Mouse (Mus musculus): ENCODE measurements around the gene Rpl31. TPM values are rescaled to one million over a fixed set of nuclear protein-coding genes. Genes with fewer than 3 reads are reported as not detected.

Gene Rpl31
- polyA plus RNA-seq, 1 experiment from 2014 or later, result 696 TPM

DNA sequence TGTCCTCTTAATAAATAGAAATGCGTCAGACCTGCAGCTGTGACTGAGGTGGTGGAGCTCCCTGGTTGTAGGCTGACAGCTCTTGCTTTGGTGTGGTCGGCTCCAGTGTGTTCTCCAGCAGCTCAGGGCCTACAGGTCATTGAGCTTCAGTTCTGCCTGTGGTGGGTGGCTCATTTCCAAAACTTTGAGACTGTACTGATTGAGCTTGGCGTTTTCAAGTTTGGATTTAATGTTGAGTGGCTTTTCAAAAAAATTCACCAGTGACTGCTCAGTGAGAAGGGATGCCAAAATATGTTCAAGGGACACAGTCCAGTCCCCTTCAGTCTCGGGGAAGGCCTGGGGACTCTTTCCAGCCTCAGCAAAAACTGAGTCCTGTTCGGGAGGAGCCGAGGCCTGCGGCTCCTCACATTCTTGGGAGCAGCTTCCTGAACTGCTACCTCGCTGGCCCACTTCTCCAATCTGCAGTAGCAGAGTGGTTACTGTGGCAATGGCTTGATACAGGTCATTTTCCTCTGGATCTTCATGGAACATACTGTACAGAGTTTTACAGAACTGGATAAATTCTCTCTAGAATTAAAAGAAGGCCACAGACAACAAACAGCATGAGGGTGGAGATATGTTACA is 4.7 kb downstream of the Rpl31 start:
- H3K27ac ChIP-seq, result no peak overlapping the region

DNA sequence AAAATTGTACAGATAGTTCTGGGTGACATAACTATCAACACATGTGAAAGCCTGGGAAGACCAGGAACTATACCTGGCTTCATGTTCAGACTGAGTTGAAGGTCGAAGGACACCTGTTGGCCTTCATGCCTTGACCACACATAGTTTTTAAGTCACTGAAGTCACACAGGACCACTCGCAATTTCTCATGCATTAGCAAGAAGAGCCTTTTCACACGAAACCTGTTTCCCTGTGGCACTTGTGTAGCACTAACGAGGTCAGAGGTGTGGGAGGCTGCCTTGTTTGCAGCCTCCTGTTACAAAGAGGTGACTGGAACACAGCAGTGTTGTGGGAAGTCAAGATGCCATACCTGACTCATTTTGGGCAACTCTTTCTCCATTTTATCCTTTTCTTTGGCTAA is 5.7 kb downstream of the Rpl31 start:
- H3K9ac ChIP-seq (ENCODE audit: low read depth, low read length), result no peak overlapping the region
- H3K27me3 ChIP-seq (ENCODE audit: insufficient read depth, low read length), result no peaks in the 10 kb centered on the region
- ATAC-seq (replicated peaks; ENCODE audit: low FRiP score, low read depth), result no peak
- TF ChIP-seq CTCF (IDR thresholded peaks at IDR 0.05; ENCODE audit: low read depth), result no peak
- no peak overlapping the region for H3K4me2 ChIP-seq (ENCODE audit: low read length)
- DNase-seq (ENCODE audit: low spot score), result no peak
- 0 out of 2 replicates have a peak, but pooled peaks cover 6% of the 10 kb centered on the region for H3K4me1 ChIP-seq (replicated peaks; ENCODE audit: insufficient read depth, low read length)
- H3K9me3 ChIP-seq (replicated peaks; ENCODE audit: low read length), result no peaks in the 10 kb centered on the region
- no peak overlapping the region for H3K27ac ChIP-seq
- peaks cover 43% of the 10 kb centered on the region for H3K36me3 ChIP-seq (ENCODE audit: insufficient read depth, low read length)
- 55% methylated on average over 4 of the region's 4 CpGs for WGBS
- H3K4me3 ChIP-seq (replicated peaks; ENCODE audit: low read depth, low read length), result no peak overlapping the region

More for the DNA sequence above, 4.7 kb downstream of the Rpl31 start:
- Histone ChIP-seq H3K36me3 (ENCODE audit: insufficient read depth, low read length) (peaks cover 43% of the 10 kb centered on the region), H3K9me3 (replicated peaks; ENCODE audit: low read length) (no peaks in the 10 kb centered on the region), H3K9ac (ENCODE audit: low read depth, low read length) (no peak overlapping the region), H3K4me1 (replicated peaks; ENCODE audit: insufficient read depth, low read length) (0 out of 2 replicates have a peak, but pooled peaks cover 6% of the 10 kb centered on the region), H3K4me2 (ENCODE audit: low read length) (no peak overlapping the region), H3K4me3 (replicated peaks; ENCODE audit: low read depth, low read length) (no peak overlapping the region), H3K27me3 (ENCODE audit: insufficient read depth, low read length) (no peaks in the 10 kb centered on the region)
- ATAC-seq (replicated peaks; ENCODE audit: low FRiP score, low read depth) (no peak), DNase-seq (ENCODE audit: low spot score) (no peak)
- no peak for TF ChIP-seq CTCF (IDR thresholded peaks at IDR 0.05; ENCODE audit: low read depth)
- WGBS, result 76% methylated on average over 8 of the region's 8 CpGs

- H3K27me3 ChIP-seq (ENCODE audit: insufficient read depth, low read length), result no peaks in the 10 kb centered on the region
- 86% methylated on average over 5 of the region's 5 CpGs for WGBS
- ATAC-seq (replicated peaks; ENCODE audit: low FRiP score, low read depth), result no peak
- H3K4me1 ChIP-seq (replicated peaks; ENCODE audit: insufficient read depth, low read length), result peaks cover 2% of the 10 kb centered on the region; the same call in 1 of the 2 replicates
- no peak for DNase-seq (ENCODE audit: low spot score)
- no peak overlapping the region for H3K27ac ChIP-seq
- no peak overlapping the region for H3K4me2 ChIP-seq (ENCODE audit: low read length)
- no peak overlapping the region for H3K4me3 ChIP-seq (replicated peaks; ENCODE audit: low read depth, low read length)
- H3K9ac ChIP-seq (ENCODE audit: low read depth, low read length), result no peak overlapping the region
- H3K9me3 ChIP-seq (replicated peaks; ENCODE audit: low read length), result no peaks in the 10 kb centered on the region
- H3K36me3 ChIP-seq (ENCODE audit: insufficient read depth, low read length), result peaks cover 43% of the 10 kb centered on the region
- no peak for TF ChIP-seq CTCF (IDR thresholded peaks at IDR 0.05; ENCODE audit: low read depth)
These were observed 6.7 kb downstream of the Rpl31 start for GRCm38 (mm10) chr1:39374231-39374809.

DNA sequence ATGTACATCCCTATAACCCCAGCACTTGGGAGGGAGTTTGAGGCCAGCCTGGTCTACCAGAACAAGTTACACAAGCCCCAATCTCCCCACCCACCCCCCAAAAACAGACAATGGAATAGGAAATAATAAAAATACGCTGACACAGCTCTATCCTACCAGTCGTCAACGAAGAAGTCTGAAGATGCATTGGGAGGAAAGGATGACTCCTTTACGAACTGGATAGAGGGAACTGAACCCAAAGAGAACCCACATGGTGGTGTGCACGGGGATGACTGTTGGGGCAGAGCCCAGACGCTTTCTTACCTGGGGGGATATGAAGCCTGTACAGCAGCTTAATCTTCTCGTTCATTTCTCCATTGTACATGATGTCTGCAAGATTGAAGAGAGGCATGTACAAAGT is 8.5 kb downstream of the Rpl31 start:
- Histone ChIP-seq H3K27me3 (ENCODE audit: insufficient read depth, low read length) (no peaks in the 10 kb centered on the region), H3K36me3 (ENCODE audit: insufficient read depth, low read length) (peaks cover 30% of the 10 kb centered on the region), H3K27ac (no peak overlapping the region), H3K9me3 (replicated peaks; ENCODE audit: low read length) (no peaks in the 10 kb centered on the region), H3K9ac (ENCODE audit: low read depth, low read length) (no peak overlapping the region), H3K4me2 (ENCODE audit: low read length) (no peak overlapping the region), H3K4me3 (replicated peaks; ENCODE audit: low read depth, low read length) (no peak overlapping the region), H3K4me1 (replicated peaks; ENCODE audit: insufficient read depth, low read length) (no peaks in the 10 kb centered on the region; the same call in 1 of the 2 replicates)
- WGBS, result 78% methylated on average over 7 of the region's 7 CpGs
- ATAC-seq (replicated peaks; ENCODE audit: low FRiP score, low read depth), result no peak
- TF ChIP-seq CTCF (IDR thresholded peaks at IDR 0.05; ENCODE audit: low read depth), result no peak
- DNase-seq (ENCODE audit: low spot score), result no peak

DNA sequence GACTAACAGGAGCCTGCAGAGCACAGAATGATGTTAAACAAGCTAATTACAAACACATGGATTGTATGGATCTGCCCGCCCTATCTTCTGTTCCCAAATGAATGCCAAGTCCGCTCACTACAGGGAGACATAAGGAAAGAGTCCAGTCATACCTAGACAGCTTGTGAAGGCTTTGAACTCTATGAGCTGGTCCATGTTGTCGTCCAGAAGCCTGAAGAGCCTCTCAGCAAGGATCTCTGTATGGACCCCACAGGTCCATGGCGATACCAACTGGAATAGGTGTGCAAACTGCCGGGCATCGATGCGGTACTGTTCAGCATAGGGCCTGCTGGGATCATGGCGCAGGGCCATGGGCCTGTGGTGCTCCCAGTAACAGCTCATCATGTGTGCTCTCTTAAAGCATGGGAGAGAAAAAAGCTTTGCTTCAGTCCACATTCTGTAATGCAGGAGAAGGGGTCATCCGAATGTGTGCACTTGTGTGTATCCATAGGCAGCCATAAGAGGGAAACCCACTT is 9.1 kb downstream of the Rpl31 start:
- Histone ChIP-seq H3K9me3 (replicated peaks; ENCODE audit: low read length) (no peaks in the 10 kb centered on the region), H3K27ac (no peak overlapping the region), H3K36me3 (ENCODE audit: insufficient read depth, low read length) (peaks cover 23% of the 10 kb centered on the region; the same call in 1 of the 2 replicates), H3K4me2 (ENCODE audit: low read length) (no peak overlapping the region), H3K27me3 (ENCODE audit: insufficient read depth, low read length) (no peaks in the 10 kb centered on the region), H3K9ac (ENCODE audit: low read depth, low read length) (no peak overlapping the region), H3K4me3 (replicated peaks; ENCODE audit: low read depth, low read length) (no peak overlapping the region), H3K4me1 (replicated peaks; ENCODE audit: insufficient read depth, low read length) (no peaks in the 10 kb centered on the region; the same call in 1 of the 2 replicates)
- TF ChIP-seq CTCF (IDR thresholded peaks at IDR 0.05; ENCODE audit: low read depth), result no peak
- WGBS, result 98% methylated on average over 9 of the region's 9 CpGs
- DNase-seq (ENCODE audit: low spot score), result no peak
- ATAC-seq (replicated peaks; ENCODE audit: low FRiP score, low read depth), result 0 out of 2 replicates have a peak, but pooled peaks have one; percentile 27

DNA sequence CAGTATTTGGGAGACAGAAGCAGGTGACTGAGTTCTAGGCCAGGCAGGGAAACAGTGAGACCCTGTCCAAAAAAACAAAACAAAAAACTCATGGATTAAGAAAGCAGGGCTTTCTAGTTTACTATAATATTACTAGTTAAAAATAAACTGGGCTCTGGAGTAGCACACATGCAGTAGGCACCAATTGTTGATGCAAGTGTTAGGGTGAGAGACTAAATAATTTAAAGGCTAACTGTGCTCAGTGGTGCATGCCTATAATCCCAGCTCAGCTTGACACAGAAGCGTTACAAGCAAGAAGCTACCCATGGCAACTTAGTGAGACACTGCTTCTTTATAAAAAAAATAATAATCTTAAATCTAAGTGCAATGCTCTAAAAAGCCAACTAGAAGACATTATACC is 10.9 kb downstream of the Rpl31 start:
- H3K4me1 ChIP-seq (replicated peaks; ENCODE audit: insufficient read depth, low read length), result no peaks in the 10 kb centered on the region; the same call in 1 of the 2 replicates
- ATAC-seq (replicated peaks; ENCODE audit: low FRiP score, low read depth) (no peak; the same call in 1 of the 2 replicates), DNase-seq (ENCODE audit: low spot score) (no peak)
- H3K4me2 ChIP-seq (ENCODE audit: low read length), result no peak overlapping the region
- no peak overlapping the region for H3K9ac ChIP-seq (ENCODE audit: low read depth, low read length)
- H3K4me3 ChIP-seq (replicated peaks; ENCODE audit: low read depth, low read length), result no peak overlapping the region
- WGBS, result 47% methylated on average over 1 of the region's 1 CpGs
- no peak overlapping the region for H3K27ac ChIP-seq
- no peaks in the 10 kb centered on the region for H3K27me3 ChIP-seq (ENCODE audit: insufficient read depth, low read length)
- no peaks in the 10 kb centered on the region for H3K9me3 ChIP-seq (replicated peaks; ENCODE audit: low read length)
- peaks cover 7% of the 10 kb centered on the region; the same call in 1 of the 2 replicates for H3K36me3 ChIP-seq (ENCODE audit: insufficient read depth, low read length)
- no peak for TF ChIP-seq CTCF (IDR thresholded peaks at IDR 0.05; ENCODE audit: low read depth)

Data from kidney, postnatal 0 days (tissue).